Mouse (Mus musculus) ES-Bruce4 (cell line): ENCODE measurements around the gene Slc22a12.

Experiments
- CTCF ChIP-seq: IDR thresholded peaks from one replicate; pipeline ENCODE4 v1.8.1; 2011; ENCODE audit warnings: low read depth, low read length
- EP300 ChIP-seq: IDR thresholded peaks from 2 replicates; pipeline ENCODE4 v1.6.1; 2011; ENCODE audit warnings: low read depth, low read length; ENCODE audit not compliant: insufficient read depth
- POLR2A ChIP-seq: IDR thresholded peaks from one replicate; pipeline ENCODE4 v1.8.1; 2011; ENCODE audit warnings: low read length; ENCODE audit not compliant: insufficient read depth

DNA sequence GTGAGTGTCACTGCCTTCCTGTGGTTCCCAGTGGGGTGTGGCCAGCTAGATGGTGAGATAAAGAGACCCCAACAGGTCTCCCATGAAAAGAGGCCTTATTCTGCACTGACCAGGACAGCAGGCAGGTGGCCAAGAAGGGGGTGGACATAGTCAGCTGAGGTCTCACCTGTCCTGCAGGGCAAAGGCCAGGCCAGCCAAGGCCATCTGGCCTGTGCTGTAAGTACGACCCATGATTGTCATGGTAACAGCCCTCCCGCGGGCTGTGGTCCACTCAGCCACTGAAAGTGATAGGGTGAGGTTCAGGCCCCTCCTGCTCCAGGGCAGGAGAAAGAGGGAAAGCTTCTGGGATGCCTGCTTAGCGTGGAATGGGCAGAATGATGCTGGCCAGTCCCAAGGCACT is 29.2 kb upstream of the Slc22a12 start:
- TF ChIP-seq CTCF (no peak), EP300 (no peak), POLR2A (no peak)
